17 mouse cellular contexts compared by ENCODE assay signal in the genomic region with DNA sequence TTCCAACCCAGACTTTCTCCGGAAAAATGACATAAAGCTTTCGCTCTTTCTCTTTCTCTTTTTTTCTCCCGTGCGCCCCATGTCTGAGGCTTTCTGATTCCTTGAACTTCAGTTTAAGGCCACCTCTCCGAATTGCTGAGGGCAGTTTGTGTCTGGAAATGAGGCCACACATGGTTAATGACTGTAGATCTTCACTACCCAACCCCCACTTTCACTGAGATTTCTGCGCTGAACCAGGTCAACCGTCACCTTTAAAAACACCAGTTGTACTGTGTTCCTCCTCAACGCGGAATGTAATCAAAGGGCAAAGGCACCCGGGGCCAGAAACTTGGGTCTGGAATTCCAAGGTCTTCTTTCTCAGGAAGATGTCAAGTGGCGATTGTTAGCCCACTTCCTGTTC. TPM values are rescaled to one million over a fixed set of nuclear protein-coding genes. Genes with fewer than 3 reads are reported as not detected.
A peak's percentile ranks its signal among the peaks of the same experiment; 100 is the strongest.
DNase-seq lines count a peak whose midpoint lies in the region; ATAC-seq and TF ChIP-seq lines count a peak whose summit lies in the region.
"Had no signal": no experiment of that assay in that cellular context is flagged by ENCODE, and none has a peak within 500 bp of the region (broad histone marks: within the 10 kb centered on the region; RNA-seq: fewer than 3 reads in every experiment).

No protein-coding gene starts in this region.

- peaks cover 4% of the 10 kb centered on the region; the same call in 1 of the 2 replicates for H3K4me1 ChIP-seq in embryonic facial prominence, embryonic 10.5 days
- peaks cover 64% of the 10 kb centered on the region for H3K4me1 ChIP-seq in kidney, embryonic 16.5 days (ENCODE audit: insufficient read depth, low read length)
- peaks cover 28% of the 10 kb centered on the region for H3K4me1 ChIP-seq in neural tube, embryonic 11.5 days (ENCODE audit: control insufficient read depth, insufficient read depth, low read length)
- no peaks in the 10 kb centered on the region for H3K4me1 ChIP-seq in hindbrain, postnatal 0 days (ENCODE audit: insufficient read depth, low read length)
- H3K4me1 ChIP-seq: forebrain, embryonic 13.5 days; hindbrain, embryonic 10.5 days had no signal

- H3K27me3 ChIP-seq in embryonic facial prominence, embryonic 10.5 days (replicated peaks; ENCODE audit: low read depth, poor library complexity, severe bottlenecking): peaks cover 100% of the 10 kb centered on the region
- H3K27me3 ChIP-seq in kidney, embryonic 16.5 days (ENCODE audit: insufficient read depth, low read length): no peaks in the 10 kb centered on the region
- H3K27me3 ChIP-seq in neural tube, embryonic 11.5 days (ENCODE audit: control insufficient read depth, insufficient read depth, low read length): peaks cover 73% of the 10 kb centered on the region
- H3K27me3 ChIP-seq in hindbrain, postnatal 0 days (ENCODE audit: insufficient read depth, low read length): peaks cover 97% of the 10 kb centered on the region

- H3K4me3 ChIP-seq in embryonic facial prominence, embryonic 10.5 days: no peak overlapping the region
- peak overlapping the region; percentile 81 for H3K4me3 ChIP-seq in kidney, embryonic 16.5 days (ENCODE audit: low read length)
- peak overlapping the region; percentile 57 for H3K4me3 ChIP-seq in neural tube, embryonic 11.5 days (ENCODE audit: low read depth, low read length)
- no peak overlapping the region for H3K4me3 ChIP-seq in hindbrain, postnatal 0 days (ENCODE audit: low read length)
- H3K4me3 ChIP-seq: forebrain, embryonic 13.5 days; hindbrain, embryonic 10.5 days had no signal

- H3K36me3 ChIP-seq in embryonic facial prominence, embryonic 10.5 days (replicated peaks): no peaks in the 10 kb centered on the region
- H3K36me3 ChIP-seq in kidney, embryonic 16.5 days (ENCODE audit: insufficient read depth, low read length): no peaks in the 10 kb centered on the region
- no peaks in the 10 kb centered on the region for H3K36me3 ChIP-seq in neural tube, embryonic 11.5 days (ENCODE audit: control insufficient read depth, insufficient read depth, low read length)
- H3K36me3 ChIP-seq in hindbrain, postnatal 0 days (ENCODE audit: insufficient read depth, low read length): no peaks in the 10 kb centered on the region
- H3K36me3 ChIP-seq: hindbrain, embryonic 10.5 days had no signal

- H3K4me2 ChIP-seq in kidney, embryonic 16.5 days (replicated peaks; ENCODE audit: low read depth, low read length): peak overlapping the region; percentile 66
- H3K4me2 ChIP-seq in neural tube, embryonic 11.5 days (ENCODE audit: low read depth): peak overlapping the region; percentile 41
- no peak overlapping the region for H3K4me2 ChIP-seq in hindbrain, postnatal 0 days (ENCODE audit: low read depth, low read length)
- H3K4me2 ChIP-seq: forebrain, embryonic 13.5 days had no signal

- no peak for ATAC-seq in kidney, embryonic 16.5 days (ENCODE audit: low FRiP score, low TSS enrichment)
- no peak for ATAC-seq in neural tube, embryonic 11.5 days (ENCODE audit: insufficient read depth, low FRiP score, low TSS enrichment)
- ATAC-seq in hindbrain, postnatal 0 days: no peak
- ATAC-seq: forebrain, embryonic 13.5 days had no signal

- DNase-seq in adrenal gland, adult (ENCODE audit: inconsistent age in 2 of 2, low spot score in 1 of 2): peak; percentile 65 to 90
- DNase-seq in adrenal gland, postnatal 25 days: no peak
- peak; percentile 21 for DNase-seq in embryonic facial prominence, embryonic 10.5 days (ENCODE audit: low spot score)
- DNase-seq in neural tube, embryonic 11.5 days (ENCODE audit: low spot score): peak; percentile 22
- no peak for DNase-seq in layer of hippocampus, adult 11-12 months (ENCODE audit: low spot score)
- no peak for DNase-seq in thymus, postnatal 10 days (ENCODE audit: low spot score in 2 of 2)
- DNase-seq in hindbrain, postnatal 0 days (ENCODE audit: low spot score): no peak
- DNase-seq: cerebellum, adult 11-12 months; heart, adult 18-20 months; lung, postnatal 14 days; thymus, postnatal 14 days had no signal

- TF ChIP-seq CTCF in hindbrain, postnatal 0 days (IDR thresholded peaks at IDR 0.05; ENCODE audit: low read depth): no peak

- 1% methylated on average over 11 of the region's 11 CpGs for WGBS in embryonic facial prominence, embryonic 10.5 days
- 4% methylated on average over 11 of the region's 11 CpGs for WGBS in kidney, embryonic 16.5 days
- 0% methylated on average over 11 of the region's 11 CpGs for WGBS in neural tube, embryonic 11.5 days
- 3% methylated on average over 11 of the region's 11 CpGs for WGBS in hindbrain, postnatal 0 days

- H3K27ac ChIP-seq in embryonic facial prominence, embryonic 10.5 days (replicated peaks): no peak overlapping the region
- peak overlapping the region; percentile 94 for H3K27ac ChIP-seq in kidney, embryonic 16.5 days (ENCODE audit: low read length)
- H3K27ac ChIP-seq in neural tube, embryonic 11.5 days (ENCODE audit: low read depth, low read length): 0 out of 2 replicates have a peak overlapping the region, but pooled peaks have one; percentile 3
- H3K27ac ChIP-seq in hindbrain, postnatal 0 days: no peak overlapping the region
- H3K27ac ChIP-seq: forebrain, embryonic 13.5 days; hindbrain, embryonic 10.5 days had no signal

- H3K9ac ChIP-seq in kidney, embryonic 16.5 days (replicated peaks; ENCODE audit: low read length): peak overlapping the region; percentile 97
- no peak overlapping the region for H3K9ac ChIP-seq in neural tube, embryonic 11.5 days (ENCODE audit: low read length)
- no peak overlapping the region for H3K9ac ChIP-seq in hindbrain, postnatal 0 days (replicated peaks; ENCODE audit: low read length)
- H3K9ac ChIP-seq: forebrain, embryonic 13.5 days had no signal

- no peaks in the 10 kb centered on the region for H3K9me3 ChIP-seq in embryonic facial prominence, embryonic 10.5 days
- H3K9me3 ChIP-seq in kidney, embryonic 16.5 days (ENCODE audit: low read length): no peaks in the 10 kb centered on the region
- no peaks in the 10 kb centered on the region for H3K9me3 ChIP-seq in neural tube, embryonic 11.5 days (ENCODE audit: control insufficient read depth, low read length)
- H3K9me3 ChIP-seq in hindbrain, postnatal 0 days (ENCODE audit: low read length): no peaks in the 10 kb centered on the region
- H3K9me3 ChIP-seq: hindbrain, embryonic 10.5 days had no signal

RNA-seq across cellular contexts. Expression of gene Hoxb9, which starts 17.0 kb away (rescaled TPM):
- 202 and 263 TPM in 2 replicates for total RNA-seq in adrenal gland, postnatal 25 days (2021)
- polyA plus RNA-seq in embryonic facial prominence, embryonic 10.5 days (2016; fragmentation: Nextera tagmentation; extraction: Ambion mirVana): not detected in 2 replicates
- 21.5 and 24.5 TPM in 2 replicates for polyA plus RNA-seq in kidney, embryonic 16.5 days (2015; fragmentation: Nextera tagmentation; extraction: Ambion mirVana)
- polyA plus RNA-seq in neural tube, embryonic 11.5 days (2014; fragmentation: Nextera tagmentation; extraction: Ambion mirVana): 60.7 and 67.9 TPM in 2 replicates
- 0.40 TPM in 1 of 2 replicates, not detected in the other for total RNA-seq in hindbrain, postnatal 0 days (2014; rRNA removed)
- 0.13 TPM in 1 of 2 replicates, not detected in the other for polyA plus RNA-seq in hindbrain, postnatal 0 days (2015; fragmentation: Nextera tagmentation; extraction: Ambion mirVana)
- total RNA-seq: heart, adult 18-20 months; layer of hippocampus, postnatal 14 days; liver, adult 2 months; midbrain, postnatal 0 days had no signal
- polyA plus RNA-seq: forebrain, embryonic 13.5 days; hindbrain, embryonic 10.5 days; liver, adult 2 months; midbrain, postnatal 0 days had no signal

RNA-seq across cellular contexts. Expression of gene Hoxb8, which starts 27.5 kb away (rescaled TPM):
- 84.9 and 94.6 TPM in 2 replicates for total RNA-seq in adrenal gland, postnatal 25 days (2021)
- not detected in 2 replicates for polyA plus RNA-seq in embryonic facial prominence, embryonic 10.5 days (2016; fragmentation: Nextera tagmentation; extraction: Ambion mirVana)
- 9.5 and 12.9 TPM in 2 replicates for polyA plus RNA-seq in kidney, embryonic 16.5 days (2015; fragmentation: Nextera tagmentation; extraction: Ambion mirVana)
- 27.9 and 28.2 TPM in 2 replicates for polyA plus RNA-seq in neural tube, embryonic 11.5 days (2014; fragmentation: Nextera tagmentation; extraction: Ambion mirVana)
- total RNA-seq in hindbrain, postnatal 0 days (2014; rRNA removed): 28.0 and 66.5 TPM in 2 replicates
- polyA plus RNA-seq in hindbrain, postnatal 0 days (2015; fragmentation: Nextera tagmentation; extraction: Ambion mirVana): 4.6 and 6.2 TPM in 2 replicates
- total RNA-seq: heart, adult 18-20 months; layer of hippocampus, postnatal 14 days; liver, adult 2 months had no signal
- polyA plus RNA-seq: forebrain, embryonic 13.5 days; midbrain, postnatal 0 days had no signal

RNA-seq across cellular contexts. Expression of gene Hoxb7, which starts 32.2 kb away (rescaled TPM):
- total RNA-seq in adrenal gland, postnatal 25 days (2021): 54.7 and 58.6 TPM in 2 replicates
- not detected in 2 replicates for polyA plus RNA-seq in embryonic facial prominence, embryonic 10.5 days (2016; fragmentation: Nextera tagmentation; extraction: Ambion mirVana)
- polyA plus RNA-seq in kidney, embryonic 16.5 days (2015; fragmentation: Nextera tagmentation; extraction: Ambion mirVana): 60.9 and 68.3 TPM in 2 replicates
- polyA plus RNA-seq in neural tube, embryonic 11.5 days (2014; fragmentation: Nextera tagmentation; extraction: Ambion mirVana): 65.5 and 65.9 TPM in 2 replicates
- total RNA-seq in hindbrain, postnatal 0 days (2014; rRNA removed): 11.0 and 21.7 TPM in 2 replicates
- 10.1 and 16.8 TPM in 2 replicates for polyA plus RNA-seq in hindbrain, postnatal 0 days (2015; fragmentation: Nextera tagmentation; extraction: Ambion mirVana)
- total RNA-seq: heart, adult 18-20 months; layer of hippocampus, postnatal 14 days; midbrain, postnatal 0 days had no signal
- polyA plus RNA-seq: forebrain, embryonic 13.5 days; hindbrain, embryonic 10.5 days; midbrain, postnatal 0 days had no signal

RNA-seq across cellular contexts. Expression of gene Hoxb6, which starts 38.1 kb away (rescaled TPM):
- 74.4 and 78.8 TPM in 2 replicates for total RNA-seq in adrenal gland, postnatal 25 days (2021)
- polyA plus RNA-seq in embryonic facial prominence, embryonic 10.5 days (2016; fragmentation: Nextera tagmentation; extraction: Ambion mirVana): 0.15 TPM in 1 of 2 replicates, not detected in the other
- polyA plus RNA-seq in kidney, embryonic 16.5 days (2015; fragmentation: Nextera tagmentation; extraction: Ambion mirVana): 50.3 and 55.7 TPM in 2 replicates
- 81.4 and 87.2 TPM in 2 replicates for polyA plus RNA-seq in neural tube, embryonic 11.5 days (2014; fragmentation: Nextera tagmentation; extraction: Ambion mirVana)
- 23.2 and 30.2 TPM in 2 replicates for total RNA-seq in hindbrain, postnatal 0 days (2014; rRNA removed)
- polyA plus RNA-seq in hindbrain, postnatal 0 days (2015; fragmentation: Nextera tagmentation; extraction: Ambion mirVana): 29.0 and 36.3 TPM in 2 replicates
- total RNA-seq: heart, adult 18-20 months; layer of hippocampus, postnatal 14 days; liver, adult 2 months had no signal
- polyA plus RNA-seq: forebrain, embryonic 13.5 days; midbrain, postnatal 0 days had no signal

RNA-seq across cellular contexts. Expression of gene Hoxb5, which starts 48.9 kb away (rescaled TPM):
- total RNA-seq in adrenal gland, postnatal 25 days (2021): 36.5 and 36.8 TPM in 2 replicates
- polyA plus RNA-seq in embryonic facial prominence, embryonic 10.5 days (2016; fragmentation: Nextera tagmentation; extraction: Ambion mirVana): 0.07 and 0.28 TPM in 2 replicates
- polyA plus RNA-seq in kidney, embryonic 16.5 days (2015; fragmentation: Nextera tagmentation; extraction: Ambion mirVana): 19.2 and 24.3 TPM in 2 replicates
- 49.0 and 49.1 TPM in 2 replicates for polyA plus RNA-seq in neural tube, embryonic 11.5 days (2014; fragmentation: Nextera tagmentation; extraction: Ambion mirVana)
- 16.5 and 24.3 TPM in 2 replicates for total RNA-seq in hindbrain, postnatal 0 days (2014; rRNA removed)
- 109 and 113 TPM in 2 replicates for polyA plus RNA-seq in hindbrain, postnatal 0 days (2015; fragmentation: Nextera tagmentation; extraction: Ambion mirVana)
- total RNA-seq: layer of hippocampus, postnatal 14 days had no signal
- polyA plus RNA-seq: forebrain, embryonic 13.5 days; midbrain, postnatal 0 days had no signal

Comparison
In these comparisons a context has a peak if more than half of its experiments do, and no peak if none do; other contexts are left out.
1. DNase-seq: peak in adrenal gland, adult (2 of 2), embryonic facial prominence, embryonic 10.5 days (single experiment) and neural tube, embryonic 11.5 days (single experiment); none in adrenal gland, postnatal 25 days (single experiment), layer of hippocampus, adult 11-12 months (single experiment), thymus, postnatal 10 days (0 of 2) and hindbrain, postnatal 0 days (single experiment).
2. H3K27ac ChIP-seq: peak in kidney, embryonic 16.5 days (single experiment) and neural tube, embryonic 11.5 days (single experiment); none in embryonic facial prominence, embryonic 10.5 days (single experiment) and hindbrain, postnatal 0 days (single experiment).
3. H3K4me3 ChIP-seq: peak in kidney, embryonic 16.5 days (single experiment) and neural tube, embryonic 11.5 days (single experiment); none in embryonic facial prominence, embryonic 10.5 days (single experiment) and hindbrain, postnatal 0 days (single experiment).
4. RNA of gene Hoxb9, which starts 17.0 kb away (polyA plus RNA-seq): 60.7 to 67.9 TPM in neural tube, embryonic 11.5 days and 21.5 to 24.5 TPM in kidney, embryonic 16.5 days; 0.13 TPM in hindbrain, postnatal 0 days and not detected in embryonic facial prominence, embryonic 10.5 days; every median in the first group is over 10 times any median in the second.
5. RNA of gene Hoxb7, which starts 32.2 kb away (polyA plus RNA-seq): 65.5 to 65.9 TPM in neural tube, embryonic 11.5 days, 60.9 to 68.3 TPM in kidney, embryonic 16.5 days and 10.1 to 16.8 TPM in hindbrain, postnatal 0 days; not detected in embryonic facial prominence, embryonic 10.5 days; every median in the first group is over 10 times any median in the second.